Mouse (Mus musculus) T-helper 2 cell (primary cell): ENCODE results near the gene Tmem106a.
"Not testable (repeated sequence)": the region's sequence is repeated elsewhere in the genome, so short reads cannot be mapped to it uniquely, and the experiment has no call there.

ENCODE experiments used
- in situ Hi-C: fragments of 300-600 bp; cut with MboI, MseI; formaldehyde crosslinking; loops from one replicate; pipeline ENCODE4 v1.15.1; 2025; ENCODE audit warnings: high pct_unique_total_duplicates

Tmem106a gene

DNA sequence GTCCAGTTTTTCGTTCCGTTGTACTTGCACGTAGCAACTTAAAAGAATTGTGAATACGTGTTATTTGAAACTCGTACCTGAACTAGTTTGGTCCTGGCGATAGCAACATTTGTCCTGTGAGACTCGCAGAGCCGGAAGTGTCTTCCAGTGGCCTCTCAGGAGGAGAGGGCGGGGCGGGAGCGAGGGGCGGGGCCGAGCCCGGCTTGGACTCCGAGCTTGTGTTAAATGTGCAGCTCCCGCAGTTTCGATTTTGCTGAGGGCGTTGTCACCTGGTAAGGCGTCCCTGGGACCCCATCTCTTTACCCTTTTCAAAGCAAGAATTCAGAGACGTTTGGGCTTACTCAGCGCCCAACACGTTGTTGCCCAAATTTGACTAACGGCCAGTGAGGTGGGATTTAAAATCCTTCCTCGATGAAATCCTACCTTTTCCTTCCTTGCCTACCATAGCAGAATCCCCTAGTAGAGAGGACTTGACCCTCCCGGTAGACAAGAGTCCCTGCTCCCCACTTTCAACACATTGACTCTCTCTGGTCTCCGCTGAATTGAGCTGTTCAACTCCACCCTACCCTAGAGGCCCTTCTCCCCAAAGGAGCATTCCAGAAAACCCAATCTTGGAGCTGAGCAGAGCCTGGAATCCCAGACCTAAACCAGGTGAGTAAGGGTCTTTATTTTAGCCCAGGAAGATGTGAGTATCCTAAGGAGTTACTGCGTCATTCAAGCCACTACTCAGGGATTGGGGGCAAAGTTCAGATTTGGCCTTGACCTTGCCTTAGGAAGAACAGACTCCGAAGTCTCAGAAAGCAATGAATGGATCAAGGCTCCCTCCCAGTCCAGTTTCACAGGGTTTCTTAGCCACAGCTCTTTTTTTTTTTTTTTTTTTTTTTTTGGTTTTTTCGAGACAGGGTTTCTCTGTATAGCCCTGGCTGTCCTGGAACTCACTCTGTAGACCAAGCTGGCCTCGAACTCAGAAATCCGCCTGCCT, at the start of gene Tmem106a:
Tmem106a (plus strand) TSS at position 189 of the 982 bp plus-strand sequence.
- in situ Hi-C loops: no loop called here

DNA sequence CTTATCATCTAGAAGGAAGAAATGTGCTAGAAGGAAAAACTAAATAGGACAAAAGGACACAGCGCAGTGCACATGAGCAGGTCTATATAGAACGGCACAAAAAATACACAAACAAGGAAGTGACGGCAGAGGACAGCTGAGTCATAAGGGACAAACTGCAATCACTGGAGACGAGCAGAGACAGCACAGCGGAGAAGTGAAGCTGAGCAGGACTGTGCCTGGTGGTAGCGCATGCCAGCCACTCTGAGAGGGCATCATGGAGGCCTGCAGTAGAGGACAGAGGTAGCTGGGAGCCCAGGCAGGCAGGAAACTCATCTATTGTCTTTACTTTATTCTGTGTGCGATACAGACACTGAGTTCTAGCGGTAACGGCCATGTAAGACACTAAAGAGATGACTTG, 38.5 kb upstream of the Tmem106a start:
- in situ Hi-C loops: no loop called here

DNA sequence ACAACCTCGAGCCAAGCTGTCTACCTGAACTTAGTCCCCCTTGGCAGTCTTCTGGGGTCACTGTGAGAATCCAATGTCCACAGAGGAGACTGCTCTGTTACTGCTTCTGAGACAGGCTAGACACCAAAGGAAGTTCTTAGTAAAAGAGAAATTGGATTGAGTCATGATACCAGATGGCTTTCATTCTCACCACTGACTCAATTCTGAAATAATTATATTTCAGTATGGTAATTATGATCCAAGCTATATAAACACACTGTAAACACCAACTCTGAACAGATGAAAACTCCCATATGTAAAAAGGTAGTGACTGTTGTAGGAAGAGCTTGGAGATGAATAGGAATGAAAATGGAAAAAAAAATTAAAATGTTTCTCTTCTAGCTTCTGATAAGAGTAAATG, 37.9 kb upstream of the Tmem106a start:
- in situ Hi-C loops: no loop called here

DNA sequence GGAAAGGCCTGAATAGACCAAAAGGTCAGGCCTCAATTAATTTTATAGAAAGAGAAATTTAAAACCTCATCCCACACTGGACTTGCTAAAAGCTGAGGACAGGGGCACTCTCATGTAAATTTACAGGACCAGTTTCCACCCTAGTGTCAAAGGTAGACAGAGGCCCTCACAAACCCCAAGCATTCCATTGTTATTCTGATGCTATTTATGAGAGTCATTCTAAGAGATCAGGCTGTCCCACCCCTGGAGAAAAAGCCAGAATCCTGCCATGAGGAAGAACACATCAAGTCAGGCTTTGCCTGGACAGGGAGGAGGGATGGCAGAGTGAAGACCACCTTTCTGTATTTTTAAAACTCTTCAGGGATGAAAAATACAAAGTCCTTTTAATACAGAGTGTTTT, 33.5 kb upstream of the Tmem106a start:
- in situ Hi-C loops: no loop called here

DNA sequence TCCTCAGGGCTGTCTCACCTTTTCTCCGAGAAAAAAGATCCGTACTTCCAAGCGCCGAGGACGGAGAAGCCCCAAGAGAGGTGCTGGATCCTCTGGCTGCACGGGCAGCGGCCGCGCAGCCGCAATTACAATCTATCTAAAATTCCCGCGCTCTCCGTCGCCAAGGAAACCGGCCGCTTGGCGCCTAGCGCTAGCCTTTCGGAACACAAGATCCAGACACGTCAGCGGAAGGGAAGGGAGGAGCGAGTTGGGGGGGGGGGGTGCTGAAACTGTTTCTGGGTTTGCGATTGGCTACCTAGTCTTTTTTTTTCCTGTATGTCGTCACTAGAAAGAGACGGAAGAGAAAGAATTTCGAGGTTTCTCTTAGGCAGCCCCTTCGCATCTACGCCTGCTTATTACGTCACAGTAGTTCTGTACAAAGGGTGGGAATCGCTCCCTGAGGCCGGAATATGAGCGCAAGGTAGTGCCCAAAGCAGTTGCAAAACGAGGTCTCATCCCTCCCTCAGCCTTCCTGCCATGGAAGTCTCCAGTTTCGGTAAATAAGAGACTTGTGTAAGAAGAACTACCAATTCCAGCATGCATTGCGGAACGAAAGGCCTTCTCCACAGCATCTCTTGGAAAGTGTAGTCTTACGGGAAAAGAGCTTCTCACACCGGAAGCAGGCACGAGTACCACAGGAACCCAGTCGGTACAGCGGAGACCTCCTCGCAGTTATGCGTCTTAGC, 30.1 kb upstream of the Tmem106a start, which contains the start of the genes Brca1 and Nbr1:
Brca1 (minus strand) TSS at position 205 of the 725 bp plus-strand sequence.
Nbr1 (plus strand) TSS at position 399 of the 725 bp plus-strand sequence.
- in situ Hi-C loops: no loop called here

DNA sequence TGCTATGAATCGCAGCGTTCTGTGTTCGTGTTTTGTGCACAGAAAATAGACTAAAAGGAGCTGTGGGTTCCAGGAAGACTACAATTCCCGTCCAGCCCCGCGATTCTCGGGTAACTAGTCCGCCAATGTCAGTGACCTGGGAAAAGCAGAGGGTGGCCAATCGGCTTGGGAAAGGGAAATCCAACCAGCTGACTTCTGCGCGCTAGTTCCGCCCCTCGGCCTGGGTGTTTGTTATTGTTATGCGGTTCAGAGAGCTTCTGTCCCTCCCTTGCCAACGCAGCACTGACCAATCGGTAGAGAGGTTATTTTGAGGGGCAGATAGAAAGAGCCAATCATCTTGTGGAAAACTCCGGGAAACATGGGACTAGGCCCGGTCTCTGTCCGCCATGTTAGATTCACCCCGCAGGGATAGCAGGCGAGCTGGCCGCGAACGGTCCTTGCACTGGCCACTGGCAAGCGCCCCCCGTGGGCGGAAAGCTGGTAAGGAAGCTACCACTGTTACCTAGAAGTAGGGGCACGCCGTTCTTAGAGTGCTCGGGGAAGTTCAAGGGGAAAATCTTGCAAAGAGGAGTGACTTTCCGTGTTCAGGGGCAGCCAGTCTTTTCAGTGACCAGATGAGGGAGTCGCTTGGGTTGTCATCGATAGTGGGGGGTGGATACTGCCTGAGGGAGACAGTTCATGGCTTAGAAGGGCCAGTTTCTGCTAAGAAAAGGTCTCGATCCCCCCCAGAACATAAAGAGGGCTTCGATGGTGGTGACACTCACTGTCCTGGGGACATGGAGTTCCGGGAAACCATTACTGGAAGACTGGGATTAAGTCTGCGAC, 29.4 kb upstream of the Tmem106a start:
- in situ Hi-C loops: no loop called here

DNA sequence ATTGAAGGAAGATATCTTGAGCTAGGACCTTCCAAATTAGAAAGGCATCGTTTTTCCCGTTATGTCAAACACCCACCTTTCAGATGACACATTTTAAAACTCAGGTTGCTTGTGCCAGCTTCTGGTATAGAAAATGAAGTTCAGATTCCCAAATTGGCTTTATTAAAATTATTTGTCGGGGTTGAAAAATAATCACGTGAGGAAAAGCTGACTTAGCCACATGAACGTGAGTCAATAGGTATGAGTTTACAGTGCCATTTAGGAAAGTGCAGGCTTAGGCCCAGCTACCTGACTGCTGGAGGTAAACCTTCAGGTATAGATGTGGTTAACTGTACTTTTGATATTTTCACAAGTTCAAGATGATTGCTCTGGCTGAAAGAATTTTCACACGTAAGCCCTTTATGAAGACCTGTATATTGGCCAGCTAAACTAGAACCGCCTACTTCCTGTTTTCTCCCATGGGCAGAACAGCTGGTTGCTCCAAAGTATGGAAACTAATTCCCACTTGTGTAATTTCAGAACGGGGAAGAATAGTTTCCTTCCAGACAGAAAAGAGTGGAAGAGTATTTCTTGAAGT, 28.6 kb upstream of the Tmem106a start:
- in situ Hi-C loops: no loop called here

DNA sequence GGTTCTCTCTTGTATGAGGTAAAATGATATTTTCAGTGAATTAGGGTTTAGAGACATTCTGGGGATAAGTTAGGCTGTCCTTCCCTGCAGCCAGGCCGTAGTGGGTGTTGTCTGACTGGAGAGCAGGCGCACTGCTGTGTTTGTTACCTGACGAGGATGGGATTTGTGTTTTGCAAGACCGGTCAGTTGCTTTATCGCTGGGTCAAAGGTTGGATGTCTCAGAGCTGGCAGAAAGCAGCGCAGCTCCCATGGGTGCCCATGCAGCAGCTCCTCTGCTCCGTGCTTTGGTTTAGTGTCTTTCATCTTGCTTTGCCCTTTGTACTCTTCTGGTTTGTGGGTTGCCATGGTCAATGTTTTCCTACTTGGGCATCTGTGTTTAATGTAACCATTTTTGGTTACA, 25.5 kb upstream of the Tmem106a start:
- in situ Hi-C loops: no loop called here

DNA sequence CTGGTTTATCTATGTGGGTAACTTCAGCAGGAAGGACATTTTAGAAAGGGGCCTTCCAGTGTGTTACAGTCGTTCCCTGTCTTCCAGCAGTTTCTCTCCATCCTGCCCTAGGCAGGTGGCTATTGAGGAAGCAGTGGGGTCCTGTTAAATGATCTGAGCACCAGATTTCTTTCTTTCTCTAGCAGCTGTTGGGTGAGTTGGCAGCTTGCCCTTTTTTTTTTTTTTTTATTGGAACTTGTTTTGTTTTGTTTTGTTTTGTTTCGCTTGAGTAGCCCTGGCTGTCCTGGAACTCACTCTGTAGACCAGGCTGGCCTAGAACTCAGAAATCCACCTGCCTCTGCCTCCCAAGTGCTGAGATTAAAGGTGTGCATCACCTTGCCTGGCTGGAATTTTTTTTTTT, 25.1 kb upstream of the Tmem106a start:
- in situ Hi-C loops: no loop called here

DNA sequence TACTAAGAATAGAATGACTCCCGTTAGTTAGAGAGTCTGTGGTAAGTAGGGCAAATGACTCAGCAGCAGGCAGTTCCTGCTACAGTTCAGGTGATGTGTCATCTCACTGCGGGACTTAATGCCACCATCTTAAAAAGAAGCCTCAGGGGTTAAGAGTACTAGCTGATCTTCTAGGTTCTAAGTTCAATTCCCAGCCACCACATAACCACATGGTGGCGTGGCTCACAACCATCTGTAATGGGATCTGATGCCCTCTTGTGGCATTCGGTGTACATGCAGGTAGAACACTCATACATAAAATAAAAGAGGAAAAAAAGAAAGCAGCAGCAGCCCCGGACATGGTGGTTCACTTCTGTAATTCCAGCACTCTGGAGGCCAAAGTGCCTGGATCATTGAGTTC, 19.7 kb upstream of the Tmem106a start:
- in situ Hi-C loops: no loop called here

DNA sequence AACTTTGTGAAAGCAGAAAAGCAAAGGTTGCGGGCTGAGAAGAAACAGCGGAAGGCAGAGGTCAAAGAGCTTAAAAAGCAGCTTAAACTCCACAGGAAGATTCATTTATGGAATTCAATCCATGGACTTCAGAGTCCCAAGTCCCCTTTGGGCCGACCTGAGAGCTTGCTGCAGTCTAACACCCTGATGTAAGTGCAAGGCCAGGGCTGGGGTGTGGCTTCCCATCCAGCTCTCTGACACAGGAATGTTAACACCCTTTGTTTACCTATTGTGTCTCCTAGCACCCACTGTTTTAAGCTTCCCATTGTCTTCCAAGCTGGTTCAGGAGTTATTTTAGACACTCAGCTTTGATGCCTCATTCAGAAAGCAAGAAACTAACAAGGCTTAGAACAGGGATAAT, 13.6 kb upstream of the Tmem106a start:
- in situ Hi-C loops: no loop called here

DNA sequence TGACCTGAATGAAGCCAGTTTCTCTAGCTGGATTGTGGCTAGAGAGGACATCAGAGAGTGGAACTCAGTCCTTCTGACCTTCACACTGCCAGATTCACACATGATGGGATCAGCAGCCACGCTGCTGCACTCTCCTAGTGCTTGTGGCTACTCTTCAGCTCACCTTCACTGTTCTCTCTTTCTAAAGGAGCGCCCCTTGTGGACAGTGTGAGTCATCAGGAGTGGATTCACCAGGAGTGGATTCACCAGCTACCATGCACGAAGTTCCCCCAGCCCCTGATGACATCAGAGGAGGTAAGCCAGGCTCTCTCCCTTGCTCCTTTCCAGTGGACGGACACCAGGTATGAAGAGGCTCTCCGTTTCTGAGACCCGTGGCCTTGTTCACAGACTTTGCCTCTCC, 5.9 kb upstream of the Tmem106a start:
- in situ Hi-C loops: no loop called here

DNA sequence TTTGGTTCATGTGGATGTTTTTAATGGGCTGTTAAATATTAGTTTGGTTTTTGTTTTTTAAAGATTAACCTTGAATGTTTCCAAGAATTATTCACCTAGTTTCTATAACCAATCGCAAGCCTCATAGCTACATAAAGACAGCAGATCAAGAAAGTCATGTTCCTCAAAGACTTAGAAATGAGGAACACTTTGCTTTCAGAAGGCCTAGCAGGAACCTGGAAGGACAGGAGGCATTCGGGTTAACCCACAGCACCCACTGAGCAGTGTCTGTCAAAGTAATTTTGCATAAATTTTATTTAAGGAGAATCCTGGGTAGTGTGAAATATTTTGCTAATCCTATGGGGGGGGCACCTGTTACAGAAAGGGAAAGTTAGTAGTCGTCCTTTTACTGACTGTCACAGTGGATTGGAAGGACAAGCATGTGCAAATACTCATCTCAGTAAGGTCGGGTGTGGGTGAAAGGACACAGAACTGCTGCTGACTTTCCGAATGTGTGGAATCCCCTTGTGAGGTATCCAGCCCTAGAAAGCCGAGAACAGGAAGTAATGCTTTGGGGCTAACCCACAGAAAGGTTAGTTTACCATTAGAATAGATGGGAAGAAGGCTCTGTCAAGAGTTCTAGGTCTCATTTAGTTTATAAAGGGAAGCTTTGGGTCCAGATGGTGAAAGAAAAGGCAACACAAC, 819 bp upstream of the Tmem106a start:
- in situ Hi-C loops: no loop called here

DNA sequence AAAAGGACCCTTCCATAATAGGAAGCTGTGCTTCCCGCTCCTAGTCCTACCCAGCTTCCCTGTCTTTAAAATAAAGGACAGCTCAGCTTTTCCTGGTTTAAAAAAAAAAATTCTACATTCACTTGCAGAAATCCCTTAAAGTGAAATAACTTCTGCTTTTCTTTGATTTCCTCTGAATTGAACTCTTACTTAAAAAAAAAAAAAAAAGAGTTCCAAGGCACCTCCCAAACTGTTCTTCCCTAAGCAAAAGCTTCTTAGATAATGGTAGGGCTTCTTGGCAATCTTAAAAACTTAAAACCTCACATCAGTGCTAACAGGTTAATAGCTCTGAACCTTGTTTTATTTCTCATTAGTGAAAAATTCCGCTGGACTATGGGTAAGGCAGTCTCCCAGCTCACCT, 1.2 kb downstream of the Tmem106a start:
- in situ Hi-C loops: no loop called here

DNA sequence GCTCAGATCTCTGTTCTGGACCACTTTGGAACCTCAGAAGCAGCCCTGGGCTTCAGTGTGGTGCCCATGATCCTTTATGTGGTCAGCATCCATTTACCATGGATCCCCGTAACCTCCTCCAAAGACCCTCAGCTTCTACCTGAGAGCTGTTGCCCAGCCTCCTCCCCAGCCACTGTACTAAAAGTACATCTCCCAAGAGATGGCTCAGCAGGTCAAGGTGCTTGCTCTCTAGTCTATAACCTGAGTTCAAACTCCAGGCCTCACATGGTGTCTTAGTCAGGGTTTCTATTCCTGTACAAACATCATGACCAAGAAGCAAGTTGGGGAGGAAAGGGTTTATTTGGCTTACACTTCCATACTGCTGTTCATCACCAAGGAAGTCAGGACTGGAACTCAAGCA, 3.0 kb downstream of the Tmem106a start:
- in situ Hi-C loops: not testable (repeated sequence)

DNA sequence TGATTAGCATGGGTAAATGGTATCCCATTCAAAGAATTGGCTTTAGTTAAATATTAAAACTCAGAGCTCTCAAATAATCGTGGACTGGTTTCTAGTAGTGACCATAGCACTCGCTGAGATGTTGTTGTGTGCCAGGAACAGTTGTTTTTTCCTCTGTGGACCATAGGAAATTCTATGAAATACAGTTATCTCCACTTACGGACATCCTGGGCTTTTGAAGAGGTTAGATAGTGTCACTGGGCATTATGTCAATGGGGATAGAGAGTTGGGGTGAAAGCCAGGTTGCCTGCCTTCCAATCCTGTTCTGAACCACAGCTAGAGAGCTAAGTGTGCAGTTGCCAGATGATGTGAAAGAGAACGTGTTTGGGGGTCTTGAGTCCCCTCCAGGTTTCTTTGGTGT, 3.8 kb downstream of the Tmem106a start:
- in situ Hi-C loops: no loop called here

DNA sequence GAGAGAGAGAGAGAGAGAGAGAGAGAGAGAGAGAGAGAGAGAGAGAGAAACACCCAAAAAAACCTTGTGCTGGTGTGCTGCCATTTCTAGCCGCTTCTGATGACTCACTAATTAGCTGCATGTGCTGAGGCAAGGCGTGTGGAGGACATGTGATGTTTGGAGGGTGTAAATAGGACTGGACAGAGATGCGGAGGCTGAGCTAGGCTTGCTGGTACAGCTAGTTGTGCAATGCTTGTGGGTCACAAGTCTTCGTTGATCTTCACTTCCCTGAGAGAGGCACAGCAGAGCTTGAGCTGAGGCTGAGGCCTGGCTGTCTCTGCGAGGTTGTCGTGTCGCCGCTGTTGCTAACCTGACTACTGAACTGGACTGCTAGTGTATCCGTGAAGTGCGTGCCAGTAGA, 5.6 kb downstream of the Tmem106a start:
- in situ Hi-C loops: no loop called here

DNA sequence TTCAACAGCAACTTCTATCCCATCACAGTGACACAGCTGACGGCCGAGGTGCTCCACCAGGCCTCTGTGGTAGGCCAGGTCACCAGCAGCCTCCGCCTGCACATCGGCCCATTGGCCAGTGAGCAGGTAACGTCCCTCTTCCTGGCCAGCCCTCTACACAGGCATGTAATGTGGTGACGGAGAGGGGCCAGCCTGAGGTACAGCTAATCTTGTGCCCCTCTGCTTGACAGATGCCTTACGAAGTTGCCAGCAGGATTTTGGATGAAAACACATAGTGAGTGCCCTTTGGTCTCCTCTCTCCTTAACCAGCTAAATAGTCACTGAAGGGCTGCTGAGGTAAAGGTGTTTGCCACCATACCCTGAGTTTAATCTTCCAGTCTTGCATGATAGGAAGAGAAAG, 6.8 kb downstream of the Tmem106a start:
- in situ Hi-C loops: no loop called here

DNA sequence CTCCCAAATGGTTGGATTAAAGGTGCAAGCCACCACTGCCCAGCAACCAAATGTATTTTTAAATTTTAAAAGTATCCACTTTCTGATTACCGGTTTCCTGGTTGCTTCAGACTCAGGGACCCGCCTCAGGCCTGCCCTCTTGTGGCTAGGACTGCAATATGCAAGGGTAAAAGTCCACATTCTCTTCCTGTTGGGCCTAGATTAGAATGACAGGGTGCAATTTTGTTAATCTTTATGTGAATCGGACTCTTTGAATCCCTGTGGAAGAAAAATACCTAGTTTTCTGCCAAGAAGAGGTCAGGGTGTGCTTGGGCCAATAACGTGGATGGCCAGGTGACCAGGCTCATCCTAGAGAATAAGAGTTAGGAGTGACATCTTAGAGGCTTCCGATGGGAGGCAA, 7.4 kb downstream of the Tmem106a start:
- in situ Hi-C loops: no loop called here

DNA sequence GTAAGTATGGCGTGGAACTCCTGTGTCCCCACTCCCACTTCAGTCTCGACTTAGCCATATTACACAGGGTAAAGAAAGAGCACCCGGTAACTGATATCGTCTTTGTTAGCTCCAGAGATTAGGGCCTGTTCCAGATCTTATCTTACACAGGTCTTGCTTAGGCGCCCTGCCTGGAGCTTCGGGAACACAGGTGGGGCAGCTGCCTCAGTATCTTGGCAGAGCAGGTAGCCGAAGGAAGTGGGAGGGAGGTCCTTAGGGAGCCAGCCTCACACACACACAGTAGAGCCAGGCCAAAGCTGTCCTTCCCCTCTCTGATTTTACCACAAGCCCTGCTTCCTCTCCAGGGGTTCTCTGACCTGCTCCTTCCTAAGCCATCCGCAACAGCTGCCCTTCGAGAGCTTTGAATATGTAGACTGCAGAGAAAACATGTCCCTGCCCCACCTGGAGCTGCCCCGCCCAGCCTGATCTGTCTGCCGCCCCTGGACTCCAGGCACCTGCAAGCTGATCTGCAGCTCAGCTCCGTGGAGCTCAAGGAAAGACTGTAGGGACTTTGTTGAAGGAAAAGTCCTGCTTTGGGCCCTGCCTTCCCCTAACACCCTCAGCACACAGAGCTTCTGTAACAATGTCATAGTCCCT, 8.1 kb downstream of the Tmem106a start:
- in situ Hi-C loops: no loop called here
